Mouse (Mus musculus): Measurements from ENCODE around the gene Actl6a.

DNA sequence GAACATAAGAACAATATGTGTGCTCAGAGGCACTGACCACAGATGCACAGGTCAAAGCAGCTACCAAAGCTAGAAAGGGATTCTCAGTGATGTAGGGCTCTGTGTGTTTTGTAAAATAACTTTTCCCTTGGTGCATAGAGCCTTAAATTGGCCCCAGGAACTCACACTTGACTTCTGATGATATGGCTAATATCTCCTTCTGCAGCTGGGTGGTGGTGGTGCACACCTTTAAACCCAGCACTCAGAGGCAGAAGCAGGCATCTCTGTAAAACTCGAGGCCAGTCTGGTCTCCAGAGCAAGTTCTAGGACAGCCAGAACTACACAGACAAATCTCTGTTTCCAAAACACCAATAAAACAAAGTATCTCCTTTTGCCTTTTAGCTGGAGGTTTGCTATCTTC lies 15.2 kb upstream of the Actl6a start:
- TF ChIP-seq CTCF (IDR thresholded peaks at IDR 0.05; ENCODE audit: insufficient read depth, low read length) (no peak), POLR2A (IDR thresholded peaks at IDR 0.05; ENCODE audit: borderline replicate concordance, extremely low read depth, low read depth, low read length) (no peak)
